Mouse (Mus musculus) kidney, postnatal 0 days (tissue): ENCODE measurements around the gene Psmd14. TPM values are rescaled to one million over a fixed set of nuclear protein-coding genes. Genes with fewer than 3 reads are reported as not detected.

Source experiments
- ATAC-seq: fragments of 200-750 bp; cut with Nextera tagmentation; replicated peaks from 2 replicates; pipeline ENCODE4 v1.8.0; 2017; ENCODE audit warnings: low read depth, moderate number of reproducible peaks, moderate TSS enrichment, moderate library complexity; ENCODE audit not compliant: low FRiP score
- DNase-seq: peaks from one replicate; pipeline ENCODE4 v3.0.0-alpha.2; 2016; ENCODE audit warnings: low spot score
- H3K27ac ChIP-seq: fragments of 300-500 bp; sonication (generic); 2 replicates; pipeline ENCODE4 v1.5.1; 2014; ENCODE audit warnings: mild to moderate bottlenecking
- H3K27me3 ChIP-seq: fragments of 300-500 bp; sonication (generic); 2 replicates; pipeline ENCODE4 v1.6.1; 2014; ENCODE audit warnings: low read length, mixed read lengths; ENCODE audit not compliant: insufficient read depth
- H3K36me3 ChIP-seq: fragments of 300-500 bp; sonication (generic); 2 replicates; pipeline ENCODE4 v1.6.1; 2014; ENCODE audit warnings: low read length, mixed read lengths; ENCODE audit not compliant: insufficient read depth
- H3K4me1 ChIP-seq: fragments of 300-500 bp; sonication (generic); replicated peaks from 2 replicates; pipeline ENCODE4 v1.6.1; 2014; ENCODE audit warnings: antibody characterized with exemption, low read length, mixed read lengths; ENCODE audit not compliant: insufficient read depth
- H3K4me2 ChIP-seq: fragments of 300-500 bp; sonication (generic); 2 replicates; pipeline ENCODE4 v1.6.1; 2014; ENCODE audit warnings: mild to moderate bottlenecking, low read length, moderate library complexity, mixed read lengths
- H3K4me3 ChIP-seq: fragments of 300-500 bp; sonication (generic); replicated peaks from 2 replicates; pipeline ENCODE4 v1.5.1; 2014; ENCODE audit warnings: low read depth, low read length
- H3K9ac ChIP-seq: fragments of 300-500 bp; sonication (generic); 2 replicates; pipeline ENCODE4 v1.6.1; 2014; ENCODE audit warnings: low read depth, low read length
- H3K9me3 ChIP-seq: fragments of 300-500 bp; sonication (generic); replicated peaks from 2 replicates; pipeline ENCODE4 v1.6.1; 2016; ENCODE audit warnings: low read length, inconsistent platforms, mixed read lengths
- CTCF ChIP-seq: IDR thresholded peaks from 2 replicates; pipeline ENCODE4 v1.5.1; 2016; ENCODE audit warnings: antibody characterized with exemption, low read depth, mild to moderate bottlenecking, moderate library complexity
- WGBS: fragments of 180-500 bp; shearing (Covaris S2); extraction: QIAGEN DNeasy Blood & Tissue Kit; methylation state at CpG from one replicate; pipeline ENCODE4 v1.1.7; 2014; 5-methylcytosine and 5-hydroxymethylcytosine counted together
- polyA plus RNA-seq: library from polyadenylated mRNA; unstranded; fragments of >200 nt; fragmentation: Nextera tagmentation; extraction: Ambion mirVana; gene quantifications from 2 replicates; pipeline ENCODE4 v1.2.1, GENCODE M21; 2015

Gene Psmd14
- polyA plus RNA-seq, 1 experiment from 2014 or later: 165 TPM

DNA sequence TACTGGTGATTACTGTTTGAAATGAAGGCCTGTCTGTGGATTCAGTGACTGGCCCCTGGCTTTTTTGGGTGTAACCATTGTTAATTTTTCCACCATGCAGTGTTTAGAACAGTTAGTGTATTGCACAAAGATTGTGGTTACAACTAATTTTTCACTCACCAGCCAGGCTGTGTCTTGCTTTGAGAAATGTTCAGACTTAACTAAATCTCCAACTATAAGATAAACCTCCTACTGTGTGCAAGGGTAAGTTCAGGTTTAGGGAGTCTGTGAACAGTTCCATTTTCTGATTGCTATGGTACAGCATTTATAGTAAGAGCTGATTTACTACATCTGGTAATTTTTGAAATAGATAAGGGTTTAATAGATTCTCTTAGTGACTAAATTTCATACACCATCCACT is 69.3 kb downstream of the Psmd14 start:
- H3K4me1 ChIP-seq: no peaks in the 10 kb centered on the region
- TF ChIP-seq CTCF: no peak
- H3K27me3 ChIP-seq: no peaks in the 10 kb centered on the region
- H3K9ac ChIP-seq: no peak overlapping the region
- DNase-seq (no peak), ATAC-seq (no peak)
- H3K4me2 ChIP-seq: no peak overlapping the region
- H3K9me3 ChIP-seq: no peaks in the 10 kb centered on the region
- H3K4me3 ChIP-seq: no peak overlapping the region
- H3K36me3 ChIP-seq: peaks cover 9% of the 10 kb centered on the region; the same call in 1 of the 2 replicates
- H3K27ac ChIP-seq: no peak overlapping the region

DNA sequence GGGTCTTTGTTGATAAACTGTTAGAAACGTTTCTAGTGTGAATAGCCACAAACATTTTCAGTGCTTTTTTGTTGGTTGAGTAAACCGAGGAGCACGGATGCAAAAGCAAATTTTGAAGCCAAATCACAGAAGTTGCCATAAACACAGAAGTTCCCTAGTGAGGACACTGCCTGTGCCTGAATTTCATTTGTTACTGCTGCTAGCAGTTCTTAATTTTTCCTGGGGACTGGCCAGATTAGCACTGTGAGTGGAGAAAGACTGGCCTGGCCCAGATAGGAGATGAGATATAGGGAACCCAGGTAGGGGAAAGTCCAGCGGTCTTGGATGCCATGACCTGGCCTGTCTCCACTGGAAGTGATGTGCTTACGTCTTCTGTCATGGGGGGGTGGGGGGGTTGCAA is 83.5 kb downstream of the Psmd14 start:
- no peak overlapping the region for H3K4me2 ChIP-seq
- DNase-seq (no peak), ATAC-seq (no peak)
- TF ChIP-seq CTCF: no peak
- WGBS: 81% methylated on average over 5 of the region's 5 CpGs
- H3K9me3 ChIP-seq: no peaks in the 10 kb centered on the region
- H3K36me3 ChIP-seq: 0 out of 2 replicates have a peak, but pooled peaks cover 2% of the 10 kb centered on the region
- no peaks in the 10 kb centered on the region for H3K27me3 ChIP-seq
- no peak overlapping the region for H3K4me3 ChIP-seq
- H3K9ac ChIP-seq: no peak overlapping the region
- H3K27ac ChIP-seq: no peak overlapping the region
- H3K4me1 ChIP-seq: no peaks in the 10 kb centered on the region

DNA sequence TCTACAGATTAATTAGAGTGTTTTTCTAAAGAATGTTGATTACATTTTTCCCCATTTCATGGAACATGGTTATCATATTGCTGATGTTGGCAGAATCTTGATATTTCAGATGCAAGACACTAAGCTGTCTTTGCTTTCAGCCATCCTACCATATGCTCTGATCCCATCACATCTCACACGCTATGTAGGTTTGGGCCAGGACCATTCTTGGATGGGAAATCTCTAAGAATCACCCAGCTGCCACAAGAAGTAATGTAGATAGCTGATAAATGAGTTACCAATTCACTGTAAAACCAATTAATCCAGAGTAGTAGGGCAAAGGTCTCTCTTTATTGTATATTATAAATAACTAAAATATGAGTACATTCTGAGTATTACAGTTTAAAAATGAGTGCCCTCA is 86.6 kb downstream of the Psmd14 start:
- H3K9me3 ChIP-seq: no peaks in the 10 kb centered on the region
- H3K27ac ChIP-seq: no peak overlapping the region
- no peaks in the 10 kb centered on the region for H3K4me1 ChIP-seq
- H3K27me3 ChIP-seq: peaks cover 11% of the 10 kb centered on the region
- H3K36me3 ChIP-seq: 0 out of 2 replicates have a peak, but pooled peaks cover 3% of the 10 kb centered on the region
- DNase-seq (no peak), ATAC-seq (no peak)
- no peak overlapping the region for H3K9ac ChIP-seq
- H3K4me2 ChIP-seq: no peak overlapping the region
- WGBS: 96% methylated on average over 1 of the region's 1 CpGs
- TF ChIP-seq CTCF: no peak
- H3K4me3 ChIP-seq: no peak overlapping the region

DNA sequence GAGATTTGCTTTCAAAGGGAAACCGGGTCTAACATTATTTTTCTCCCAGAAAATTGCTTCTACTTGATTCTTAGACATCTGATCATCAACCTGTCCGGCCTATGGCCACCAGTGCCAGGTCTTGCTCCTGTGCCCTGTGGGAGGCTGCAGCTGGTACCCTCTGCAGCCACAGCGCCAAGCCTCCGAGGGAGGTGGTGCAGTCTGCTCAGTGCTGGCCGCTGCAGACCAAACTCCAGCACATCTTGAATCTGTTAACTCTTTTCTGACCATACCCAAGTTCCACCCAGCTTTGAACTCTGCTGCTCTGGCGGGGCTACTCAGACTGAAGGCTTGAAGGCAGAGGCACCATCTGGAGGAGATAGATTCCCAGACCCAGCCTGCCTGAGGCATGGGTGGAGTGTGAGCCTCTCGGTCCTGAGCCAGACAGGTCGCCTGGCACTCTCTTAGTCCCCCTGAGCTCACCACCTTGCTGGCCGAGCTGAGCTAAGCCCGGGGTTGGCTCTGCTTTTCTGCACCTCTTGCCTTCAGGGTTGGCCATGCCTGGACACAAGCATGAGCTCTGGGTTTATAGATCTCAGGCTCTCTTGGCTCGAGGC is 91.3 kb downstream of the Psmd14 start, which contains the start of gene Tbr1:
Tbr1 (plus strand) TSS at position 275 of the 596 bp plus-strand sequence.
- no peak; the same call in 1 of the 2 replicates for ATAC-seq
- H3K27me3 ChIP-seq: peaks cover 47% of the 10 kb centered on the region
- no peak within 1 kb of the TSS for H3K4me3 ChIP-seq
- H3K27ac ChIP-seq: no peak within 1 kb of the TSS
- no peak within 1 kb of the TSS for H3K4me2 ChIP-seq
- no peaks in the 10 kb centered on the region for H3K4me1 ChIP-seq
- DNase-seq: no peak
- H3K36me3 ChIP-seq: 0 out of 2 replicates have a peak, but pooled peaks cover 3% of the 10 kb centered on the region
- 10% methylated on average over 11 of the region's 11 CpGs for WGBS
- no peak within 1 kb of the TSS for H3K9ac ChIP-seq
- TF ChIP-seq CTCF: no peak
- no peaks in the 10 kb centered on the region for H3K9me3 ChIP-seq

DNA sequence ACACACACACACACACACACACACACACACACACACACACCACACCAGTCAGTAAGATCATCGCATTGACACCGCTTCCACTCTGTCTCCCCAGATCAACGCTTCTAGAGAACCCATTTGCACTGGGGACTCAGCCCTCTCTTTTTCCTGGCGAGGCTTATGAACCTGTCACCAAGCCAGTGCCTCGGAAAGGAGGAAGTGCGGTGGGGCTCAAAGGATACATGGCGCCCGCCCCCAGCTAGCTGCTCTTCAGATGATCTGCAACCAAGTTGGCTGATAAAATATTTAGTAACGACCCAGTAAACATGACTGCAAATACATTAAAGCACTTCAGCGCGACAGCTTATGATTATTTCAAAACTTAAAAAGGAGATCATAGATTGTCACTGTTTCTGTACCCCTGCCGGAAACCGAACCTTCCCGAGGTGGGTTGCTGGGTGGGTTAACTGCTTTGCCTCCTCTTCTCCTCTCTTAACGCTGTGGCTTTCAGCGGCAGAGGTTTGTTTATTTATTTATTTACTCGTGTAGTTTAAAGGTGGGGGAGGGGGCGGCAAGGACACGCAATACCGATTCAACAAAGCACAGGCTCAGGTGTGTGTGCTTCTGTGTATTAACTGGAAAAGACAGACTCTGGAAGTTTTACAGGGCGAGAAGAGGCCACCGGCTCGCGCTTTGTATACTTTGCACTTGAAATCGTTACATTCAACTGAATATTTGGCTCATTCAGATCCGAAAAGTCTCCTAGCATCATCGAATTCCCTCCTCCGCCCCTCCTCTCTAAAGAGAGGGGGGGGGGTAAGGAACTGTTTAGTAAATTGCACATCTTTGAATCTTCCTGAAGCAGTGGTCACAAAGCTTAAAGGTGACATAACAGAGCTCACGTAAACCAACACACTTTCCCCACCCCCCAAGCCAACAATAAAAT is 92.2 kb downstream of the Psmd14 start:
- Histone ChIP-seq H3K4me2 (no peak overlapping the region), H3K9ac (no peak overlapping the region), H3K36me3 (0 out of 2 replicates have a peak, but pooled peaks cover 3% of the 10 kb centered on the region), H3K4me1 (no peaks in the 10 kb centered on the region), H3K4me3 (no peak overlapping the region), H3K27me3 (peaks cover 52% of the 10 kb centered on the region), H3K9me3 (no peaks in the 10 kb centered on the region), H3K27ac (no peak overlapping the region)
- WGBS: 2% methylated on average over 29 of the region's 29 CpGs
- peak; percentile 4 for DNase-seq
- ATAC-seq: no peak
- no peak for TF ChIP-seq CTCF

DNA sequence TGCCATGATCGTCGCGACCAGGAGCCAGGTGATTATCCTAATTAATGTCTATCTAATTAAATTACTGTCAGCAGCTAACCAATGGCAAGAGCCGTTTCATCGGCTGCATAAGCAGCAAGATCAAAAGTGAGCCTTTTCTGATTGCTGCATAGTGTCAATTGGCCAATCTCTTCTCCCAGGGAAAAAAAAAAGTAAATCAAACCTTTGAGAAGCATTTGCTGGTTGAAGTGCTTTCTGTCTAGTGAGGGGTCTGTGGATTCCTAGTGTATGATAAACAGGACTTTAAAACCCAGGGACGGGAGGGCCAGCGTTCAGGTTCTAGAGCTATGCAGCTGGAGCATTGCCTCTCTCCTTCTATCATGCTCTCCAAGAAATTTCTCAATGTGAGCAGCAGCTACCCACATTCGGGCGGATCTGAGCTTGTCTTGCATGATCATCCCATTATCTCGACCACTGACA is 92.9 kb downstream of the Psmd14 start:
- peaks cover 57% of the 10 kb centered on the region for H3K27me3 ChIP-seq
- 0 out of 2 replicates have a peak, but pooled peaks cover 3% of the 10 kb centered on the region for H3K36me3 ChIP-seq
- H3K4me1 ChIP-seq: no peaks in the 10 kb centered on the region
- no peak overlapping the region for H3K4me2 ChIP-seq
- no peak for ATAC-seq
- H3K9ac ChIP-seq: no peak overlapping the region
- 2% methylated on average over 10 of the region's 10 CpGs for WGBS
- TF ChIP-seq CTCF: no peak
- no peaks in the 10 kb centered on the region for H3K9me3 ChIP-seq
- no peak overlapping the region for H3K4me3 ChIP-seq
- peak; percentile 28 for DNase-seq
- no peak overlapping the region for H3K27ac ChIP-seq
